Mouse (Mus musculus) brain, embryonic 14.5 days (tissue): ENCODE data around the gene Rad51b.

Experiments used
- CTCF ChIP-seq: fragments of 200-500 bp; IDR thresholded peaks from 2 replicates; pipeline ENCODE4 v1.5.1; 2012; ENCODE audit warnings: inconsistent platforms, mild to moderate bottlenecking, moderate library complexity, borderline replicate concordance; ENCODE audit not compliant: insufficient read depth, insufficient read length; ENCODE audit errors: extremely low read depth
- POLR2A ChIP-seq: fragments of 200-500 bp; IDR thresholded peaks from 2 replicates; pipeline ENCODE4 v1.6.1; 2012; ENCODE audit warnings: mild to moderate bottlenecking, inconsistent platforms, borderline replicate concordance; ENCODE audit not compliant: poor library complexity, insufficient read depth, insufficient read length, severe bottlenecking; ENCODE audit errors: extremely low read depth

- TF ChIP-seq CTCF (no peak), POLR2A (no peak)
Observed at GRCm38 (mm10) chr12:79807938-79808401, 510.9 kb downstream of the Rad51b start.
